Comparison of ENCODE assay signal across 8 mouse cellular contexts in genomic region chr14:54417623-54418081, GRCm38 (mm10). TPM values are rescaled to one million over a fixed set of nuclear protein-coding genes. Genes with fewer than 3 reads are reported as not detected.
A peak's percentile ranks its signal among the peaks of the same experiment; 100 is the strongest.
DNase-seq lines count a peak whose midpoint lies in the region; ATAC-seq lines count a peak whose summit lies in the region.

Gene Slc7a7 (minus strand): TSS chr14:54417780.

- no peaks in the 10 kb centered on the region for H3K9me3 ChIP-seq in forebrain, embryonic 12.5 days
- H3K9me3 ChIP-seq in forebrain, embryonic 16.5 days (ENCODE audit: control insufficient read depth, low read length), result no peaks in the 10 kb centered on the region
- H3K9me3 ChIP-seq in heart, embryonic 15.5 days (replicated peaks), result no peaks in the 10 kb centered on the region
- H3K9me3 ChIP-seq in liver, embryonic 12.5 days (replicated peaks), result no peaks in the 10 kb centered on the region

- peak within 1 kb of the TSS; percentile 15; the same call in 1 of the 2 replicates for H3K4me2 ChIP-seq in forebrain, embryonic 12.5 days
- no peak within 1 kb of the TSS for H3K4me2 ChIP-seq in forebrain, embryonic 16.5 days (ENCODE audit: low read length)
- H3K4me2 ChIP-seq in heart, embryonic 15.5 days, result peak within 1 kb of the TSS; percentile 55
- H3K4me2 ChIP-seq in liver, embryonic 12.5 days, result peak within 1 kb of the TSS; percentile 74

- WGBS in forebrain, embryonic 12.5 days, result 7% methylated on average over 19 of the region's 19 CpGs
- 14% methylated on average over 19 of the region's 19 CpGs for WGBS in forebrain, embryonic 16.5 days
- 5% methylated on average over 19 of the region's 19 CpGs for WGBS in heart, embryonic 15.5 days
- WGBS in liver, embryonic 12.5 days (ENCODE audit: insufficient replicate concordance), result 6% methylated on average over 19 of the region's 19 CpGs

- H3K9ac ChIP-seq in forebrain, embryonic 12.5 days, result no peak within 1 kb of the TSS
- no peak within 1 kb of the TSS for H3K9ac ChIP-seq in forebrain, embryonic 16.5 days (replicated peaks; ENCODE audit: low read depth, low read length)
- no peak within 1 kb of the TSS for H3K9ac ChIP-seq in heart, embryonic 15.5 days
- H3K9ac ChIP-seq in liver, embryonic 12.5 days, result peak within 1 kb of the TSS; percentile 72

- no peak within 1 kb of the TSS for H3K27ac ChIP-seq in forebrain, embryonic 12.5 days
- H3K27ac ChIP-seq in forebrain, embryonic 16.5 days (ENCODE audit: low read length), result no peak within 1 kb of the TSS
- peak within 1 kb of the TSS; percentile 3; the same call in 1 of the 2 replicates for H3K27ac ChIP-seq in heart, embryonic 15.5 days
- H3K27ac ChIP-seq in liver, embryonic 12.5 days, result peak within 1 kb of the TSS; percentile 67; the same call in 1 of the 2 replicates

- no peak within 1 kb of the TSS for H3K4me3 ChIP-seq in forebrain, embryonic 12.5 days (replicated peaks)
- H3K4me3 ChIP-seq in forebrain, embryonic 16.5 days (replicated peaks; ENCODE audit: low read length), result no peak within 1 kb of the TSS
- H3K4me3 ChIP-seq in heart, embryonic 15.5 days, result peak within 1 kb of the TSS; percentile 29
- H3K4me3 ChIP-seq in liver, embryonic 12.5 days, result peak within 1 kb of the TSS; percentile 52

- H3K27me3 ChIP-seq in forebrain, embryonic 12.5 days, result peaks cover 42% of the 10 kb centered on the region
- 0 out of 2 replicates have a peak, but pooled peaks cover 5% of the 10 kb centered on the region for H3K27me3 ChIP-seq in forebrain, embryonic 16.5 days (replicated peaks; ENCODE audit: control insufficient read depth, insufficient read depth, low read length)
- no peaks in the 10 kb centered on the region for H3K27me3 ChIP-seq in heart, embryonic 15.5 days
- no peaks in the 10 kb centered on the region for H3K27me3 ChIP-seq in liver, embryonic 12.5 days (replicated peaks)

- no peak for ATAC-seq in forebrain, embryonic 12.5 days (ENCODE audit: low FRiP score)
- no peak for ATAC-seq in forebrain, embryonic 16.5 days
- ATAC-seq in heart, embryonic 15.5 days (replicated peaks; ENCODE audit: insufficient number of reproducible peaks, insufficient read depth, low FRiP score, low read depth), result peak; percentile 54; the same call in 1 of the 2 replicates
- ATAC-seq in liver, embryonic 12.5 days, result peak; percentile 69

- no peaks in the 10 kb centered on the region for H3K36me3 ChIP-seq in forebrain, embryonic 12.5 days (replicated peaks)
- no peaks in the 10 kb centered on the region for H3K36me3 ChIP-seq in forebrain, embryonic 16.5 days (ENCODE audit: control insufficient read depth, insufficient read depth)
- H3K36me3 ChIP-seq in heart, embryonic 15.5 days, result no peaks in the 10 kb centered on the region
- H3K36me3 ChIP-seq in liver, embryonic 12.5 days, result no peaks in the 10 kb centered on the region

- peak; percentile 88 for DNase-seq in ZHBTc4 (ENCODE audit: low read depth, low spot score)
- peak; percentile 61 for DNase-seq in retina, postnatal 1 day
- no peak for DNase-seq in right cerebral cortex, postnatal 10 days (ENCODE audit: low spot score in 2 of 2)
- no peak for DNase-seq in gastrocnemius, adult 8-10 months (ENCODE audit: low spot score in 2 of 2)

- H3K4me1 ChIP-seq in forebrain, embryonic 12.5 days, result peaks cover 22% of the 10 kb centered on the region
- no peaks in the 10 kb centered on the region; the same call in 1 of the 2 replicates for H3K4me1 ChIP-seq in forebrain, embryonic 16.5 days (replicated peaks; ENCODE audit: control insufficient read depth, insufficient read depth, low read length)
- H3K4me1 ChIP-seq in heart, embryonic 15.5 days (replicated peaks), result peaks cover 37% of the 10 kb centered on the region
- H3K4me1 ChIP-seq in liver, embryonic 12.5 days, result peaks cover 44% of the 10 kb centered on the region

RNA-seq across cellular contexts. Expression of gene Slc7a7, which starts in this region (rescaled TPM):
- 4.2 and 5.4 TPM in 2 replicates for polyA plus RNA-seq in forebrain, embryonic 12.5 days (2016; fragmentation: Nextera tagmentation; extraction: Ambion mirVana)
- 3.9 and 4.9 TPM in 2 replicates for polyA plus RNA-seq in forebrain, embryonic 16.5 days (2015; fragmentation: Nextera tagmentation; extraction: Ambion mirVana)
- 7.7 and 11.0 TPM in 2 replicates for polyA plus RNA-seq in heart, embryonic 15.5 days (2015; fragmentation: Nextera tagmentation; extraction: Ambion mirVana)
- 8.4 and 8.5 TPM in 2 replicates for polyA plus RNA-seq in liver, embryonic 12.5 days (2016; fragmentation: Nextera tagmentation; extraction: Ambion mirVana)
- 1 to 10 TPM in 2 of 4 experiments, under 1 TPM in 2; 0.46 to 1.9 (median 0.89) TPM for total RNA-seq in gastrocnemius, adult 8-10 months (2022)

Comparison
In these comparisons a context has a peak if more than half of its experiments do, and no peak if none do; other contexts are left out.
1. ATAC-seq: peak in heart, embryonic 15.5 days (single experiment) and liver, embryonic 12.5 days (single experiment); none in forebrain, embryonic 12.5 days (single experiment) and forebrain, embryonic 16.5 days (single experiment).
2. H3K27ac ChIP-seq: peak in heart, embryonic 15.5 days (single experiment) and liver, embryonic 12.5 days (single experiment); none in forebrain, embryonic 12.5 days (single experiment) and forebrain, embryonic 16.5 days (single experiment).
3. H3K4me3 ChIP-seq: peak in heart, embryonic 15.5 days (single experiment) and liver, embryonic 12.5 days (single experiment); none in forebrain, embryonic 12.5 days (single experiment) and forebrain, embryonic 16.5 days (single experiment).
4. DNase-seq: peak in ZHBTc4 (single experiment) and retina, postnatal 1 day (single experiment); none in right cerebral cortex, postnatal 10 days (0 of 2) and gastrocnemius, adult 8-10 months (0 of 2).